Mouse (Mus musculus) skeletal muscle tissue, adult 2 months (tissue): Measurements from ENCODE around the gene Pde10a.

Experiments used
- DNase-seq: peaks from one replicate; pipeline ENCODE4 v3.0.0-alpha.2; 2012; ENCODE audit warnings: low read depth, low spot score

Pde10a gene

GRCm38 (mm10) chr17:8888105-8888504 lies 362.9 kb downstream of the Pde10a start:
- DNase-seq = no peak

DNA sequence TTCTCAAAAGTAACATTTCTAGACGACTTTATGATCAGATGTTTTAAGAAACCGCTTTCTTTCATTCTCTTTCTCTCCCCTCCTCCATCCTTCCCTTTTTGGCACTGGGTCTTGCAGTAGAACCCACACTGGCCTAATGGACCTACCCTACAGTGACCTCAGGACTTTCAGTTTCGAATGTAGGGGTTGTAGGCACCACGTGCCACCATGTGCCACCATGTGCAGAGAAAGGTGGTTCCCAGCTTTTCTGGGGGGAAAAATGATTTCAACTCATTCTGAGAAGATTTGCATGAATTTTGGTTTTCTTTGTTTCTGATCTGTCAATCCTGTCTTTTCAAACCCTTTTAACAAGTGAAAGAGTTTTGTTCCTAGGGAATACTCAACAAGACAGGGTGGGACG lies 363.5 kb downstream of the Pde10a start:
- DNase-seq = no peak

DNA sequence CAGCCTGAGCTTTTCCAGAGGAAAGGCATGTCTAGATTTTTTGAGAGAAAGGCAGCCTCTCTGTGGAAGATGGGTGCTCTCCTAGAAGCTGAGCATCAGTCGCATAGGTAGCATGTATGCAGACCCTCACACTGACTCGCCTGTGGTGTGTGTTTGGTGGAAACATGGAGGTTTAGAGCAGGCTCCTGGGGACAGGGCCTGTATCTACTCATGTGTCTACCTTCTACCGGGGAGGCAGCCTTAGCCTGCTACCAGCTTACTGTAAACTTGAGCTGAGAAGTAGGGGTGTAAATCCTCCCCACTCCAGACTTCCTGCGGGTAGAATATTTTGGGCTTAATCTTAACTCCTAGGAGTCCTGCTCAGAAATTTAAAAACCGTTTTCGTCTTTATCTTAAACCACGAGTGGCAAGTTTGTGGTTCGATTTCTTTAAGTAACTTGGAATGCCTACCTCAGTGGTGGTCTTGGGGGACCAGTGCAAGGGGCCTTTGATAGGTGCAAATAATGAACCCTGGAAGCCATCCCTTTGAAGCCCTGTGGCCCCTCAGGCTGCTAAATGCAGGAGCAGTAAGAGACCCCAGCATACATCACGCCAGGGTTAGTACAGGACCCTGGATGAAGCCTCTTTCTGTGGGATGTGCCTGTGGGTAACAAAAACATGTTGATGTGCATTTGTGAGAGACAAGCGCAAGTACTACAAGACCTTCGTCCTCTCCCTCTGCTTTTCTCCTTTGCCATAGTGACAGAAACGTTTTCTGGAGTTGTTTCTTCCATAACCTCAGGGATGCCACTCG lies 367.2 kb downstream of the Pde10a start:
- DNase-seq = no peak

- DNase-seq = no peak
These were observed 370.8 kb downstream of the Pde10a start for GRCm38 (mm10) chr17:8895991-8896390.

GRCm38 (mm10) chr17:8897749-8898148 lies 372.6 kb downstream of the Pde10a start:
- DNase-seq = no peak

DNA sequence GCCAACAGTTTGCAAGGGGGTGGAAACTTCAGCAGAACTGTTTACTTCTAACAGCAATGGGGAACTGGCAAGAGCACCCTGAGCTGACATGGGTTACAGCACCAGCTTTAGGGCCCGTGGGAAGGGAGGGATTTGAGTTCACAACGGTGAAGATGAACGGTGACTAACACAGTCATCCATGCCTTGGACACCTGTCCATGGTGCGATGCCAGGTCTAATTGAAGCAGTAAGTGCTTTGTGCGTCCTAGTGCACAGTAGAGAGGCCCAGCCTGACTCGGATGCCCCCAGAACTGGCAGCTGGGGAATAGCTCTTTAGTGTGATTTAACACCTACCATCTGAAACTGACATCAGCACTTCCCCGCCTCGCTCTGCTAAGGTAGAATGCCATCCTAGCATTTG lies 373.0 kb downstream of the Pde10a start:
- no peak for DNase-seq

GRCm38 (mm10) chr17:8899212-8899611 lies 374.0 kb downstream of the Pde10a start:
- DNase-seq = no peak

- DNase-seq = no peak
These were observed 378.5 kb downstream of the Pde10a start for GRCm38 (mm10) chr17:8903555-8904283.

DNA sequence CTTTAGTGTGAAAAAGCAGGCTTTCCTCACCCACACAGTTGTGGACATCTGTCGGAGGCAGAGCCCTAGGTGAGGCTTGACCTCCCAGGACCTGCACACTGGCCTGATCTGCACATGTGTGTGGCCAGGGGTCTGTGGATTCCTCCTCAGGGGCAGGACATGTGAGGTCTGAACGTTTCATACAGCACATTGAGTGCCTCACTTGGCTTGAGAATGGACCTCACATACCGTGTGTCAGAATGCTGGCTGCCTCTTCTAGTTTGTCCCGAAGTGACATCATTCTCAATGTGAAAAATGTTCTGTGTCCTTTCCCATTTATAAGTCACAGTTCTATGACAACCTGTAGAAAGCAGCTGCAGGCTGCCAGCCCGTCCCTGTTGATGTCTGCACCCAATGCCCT lies 385.4 kb downstream of the Pde10a start:
- peak; percentile 7 for DNase-seq

DNA sequence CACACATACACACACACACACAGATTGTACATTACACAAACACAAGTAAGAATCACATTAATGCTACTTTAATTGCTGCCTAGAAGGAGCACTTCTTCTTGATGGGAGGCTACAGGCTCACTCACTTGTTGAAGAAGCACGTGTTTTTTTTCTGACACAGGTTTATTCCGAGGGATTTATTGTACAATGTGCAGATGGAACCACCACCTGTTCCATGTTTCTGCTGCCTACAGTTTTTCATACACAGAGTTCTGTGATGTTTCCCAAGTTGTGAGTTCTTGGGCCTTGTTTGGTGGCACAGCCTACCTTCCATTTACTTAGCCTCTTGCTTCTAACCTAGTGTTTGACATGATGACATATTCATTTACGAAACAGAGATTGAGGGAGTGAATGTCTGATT lies 387.8 kb downstream of the Pde10a start:
- DNase-seq = no peak

DNA sequence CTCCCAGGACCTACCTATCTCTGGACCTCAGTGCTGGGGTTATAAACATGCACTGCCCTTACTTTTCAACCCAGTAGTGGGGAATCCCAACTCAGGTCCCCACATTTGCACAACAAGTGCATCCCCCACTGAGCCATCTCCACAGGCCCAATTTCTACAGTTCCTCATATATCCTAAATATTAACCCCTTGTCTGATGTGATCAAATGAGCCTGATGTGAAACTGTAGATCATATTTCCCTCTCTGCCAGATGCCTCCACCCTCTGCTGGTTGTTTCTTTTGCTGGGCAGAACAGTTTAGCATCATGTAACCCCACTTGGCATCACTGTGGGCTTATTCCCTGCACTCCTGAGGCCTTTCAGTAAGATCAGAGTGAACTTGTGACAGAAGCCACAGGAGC lies 390.5 kb downstream of the Pde10a start:
- DNase-seq = no peak

DNA sequence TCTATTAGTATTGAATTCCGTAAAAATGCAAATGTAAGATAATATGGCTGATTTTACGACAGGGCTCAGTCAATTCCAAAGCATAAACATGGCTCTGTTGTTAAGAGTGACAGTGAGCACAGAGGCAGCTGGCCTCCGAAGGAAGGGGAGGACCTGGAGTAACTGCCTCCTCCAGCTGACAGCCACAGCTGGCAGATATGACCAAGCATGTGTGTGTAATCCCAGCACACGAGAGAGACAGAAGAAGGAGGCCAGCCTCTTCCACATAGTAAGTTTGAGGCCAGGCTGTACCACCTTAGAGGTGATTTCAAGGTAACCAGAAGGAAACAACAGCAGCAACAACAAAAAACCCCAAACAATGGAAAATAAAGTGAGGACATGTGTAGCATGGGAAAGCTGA lies 397.9 kb downstream of the Pde10a start:
- DNase-seq = no peak

GRCm38 (mm10) chr17:8923727-8924126 lies 398.6 kb downstream of the Pde10a start:
- DNase-seq = no peak

GRCm38 (mm10) chr17:8925819-8926383 lies 400.7 kb downstream of the Pde10a start:
- DNase-seq = no peak

GRCm38 (mm10) chr17:8928560-8928959 lies 403.4 kb downstream of the Pde10a start:
- no peak for DNase-seq

DNA sequence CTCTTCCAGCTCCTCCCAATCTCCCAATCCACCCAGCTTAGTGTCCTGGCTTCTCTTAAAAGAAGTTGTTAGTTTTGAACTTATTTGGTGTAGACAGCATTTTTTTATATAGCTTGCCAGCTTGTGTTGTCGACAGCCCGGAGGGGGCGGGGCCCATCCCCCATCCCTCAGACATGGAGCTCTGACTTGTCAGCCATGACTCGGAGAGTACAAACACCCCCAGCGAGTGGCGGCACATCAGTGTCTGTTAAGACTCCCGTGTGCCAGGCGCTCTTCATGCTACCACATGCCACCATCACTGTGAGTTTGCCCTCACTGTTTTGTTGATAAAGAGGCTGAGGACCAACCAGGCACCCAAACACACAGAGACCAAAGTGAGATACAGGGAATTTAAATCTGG lies 404.5 kb downstream of the Pde10a start:
- no peak for DNase-seq

GRCm38 (mm10) chr17:8935604-8936003 lies 410.4 kb downstream of the Pde10a start:
- DNase-seq = peak; percentile 10

GRCm38 (mm10) chr17:8936603-8937002 lies 411.4 kb downstream of the Pde10a start:
- DNase-seq = peak; percentile 18

DNA sequence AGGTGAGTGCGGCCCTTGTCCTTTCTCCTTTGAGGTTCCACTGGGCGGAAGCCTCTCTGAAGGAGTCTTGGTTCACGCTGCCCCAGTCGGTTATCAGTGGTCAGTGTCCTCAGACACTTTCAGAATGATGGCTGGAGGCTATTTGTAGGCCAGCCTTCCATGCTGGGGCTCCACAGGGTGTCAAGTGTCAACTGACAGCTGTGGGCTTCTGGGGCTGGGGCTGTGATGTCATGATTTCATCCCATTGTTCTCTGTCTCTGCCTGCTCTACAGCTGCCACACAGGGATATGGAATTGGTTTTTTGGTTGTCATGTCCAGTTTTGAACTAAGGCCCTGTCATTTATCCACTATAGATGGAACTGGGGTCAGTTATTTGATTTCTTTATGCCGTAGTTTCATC lies 426.4 kb downstream of the Pde10a start:
- no peak for DNase-seq

DNA sequence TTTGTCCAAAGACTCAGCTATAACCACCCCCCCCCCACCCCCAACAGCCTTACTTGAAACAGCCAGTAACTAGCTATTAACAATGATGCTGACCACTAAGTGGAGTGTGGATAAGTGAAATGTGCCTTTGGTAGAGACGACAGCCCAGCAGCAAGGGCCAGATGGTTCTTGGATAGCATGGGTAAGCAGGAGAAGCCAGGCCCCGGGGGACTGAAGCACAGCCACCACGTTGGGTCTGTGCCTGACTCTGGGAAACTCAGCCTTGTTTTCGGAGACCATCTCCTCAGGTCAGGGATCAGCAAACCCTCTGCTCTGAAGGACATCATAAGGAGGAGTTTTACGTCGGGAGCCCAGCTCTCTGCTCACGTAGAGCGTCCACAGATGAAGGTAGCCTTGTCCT lies 427.8 kb downstream of the Pde10a start:
- DNase-seq = no peak

- DNase-seq = no peak
These were observed 433.0 kb downstream of the Pde10a start for GRCm38 (mm10) chr17:8958125-8958524.

DNA sequence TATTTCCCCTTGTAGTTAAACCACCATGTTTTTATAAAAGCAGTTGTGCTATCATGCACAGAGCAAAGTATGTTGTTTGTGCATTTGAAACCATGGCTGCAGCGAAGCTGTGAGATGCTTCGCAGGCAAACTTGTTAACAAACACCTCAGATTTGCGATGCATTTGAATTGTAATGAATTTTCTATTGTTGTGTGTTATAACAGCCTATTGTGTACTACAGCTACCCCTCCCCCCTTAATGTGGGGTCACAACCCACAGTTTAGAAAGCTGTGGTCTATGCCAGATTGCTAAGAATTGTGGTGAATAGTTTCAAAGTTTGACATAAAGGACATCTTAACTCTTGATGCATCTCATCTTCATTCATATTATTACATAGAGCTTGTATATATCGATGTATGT lies 435.2 kb downstream of the Pde10a start:
- DNase-seq = no peak

DNA sequence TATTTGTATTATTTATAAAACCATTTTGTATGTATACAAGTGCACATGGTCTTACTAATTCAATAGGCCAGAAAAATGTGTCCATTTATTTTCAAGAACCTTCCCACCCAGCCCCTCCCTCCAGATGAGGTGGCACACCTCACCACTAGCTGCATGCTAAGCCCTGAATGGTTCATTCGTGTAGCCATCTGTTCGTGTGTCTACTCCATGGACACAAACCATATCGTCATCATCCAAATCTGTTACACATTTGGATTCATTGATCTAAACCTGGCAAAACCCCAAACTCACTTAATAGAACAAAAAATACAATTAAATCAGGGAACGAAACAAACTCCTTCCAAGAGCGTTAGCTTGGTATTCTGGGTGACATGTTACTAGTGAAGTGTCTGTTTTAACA lies 435.9 kb downstream of the Pde10a start:
- no peak for DNase-seq
